Mouse (Mus musculus) heart, postnatal 0 days (tissue): Measurements from ENCODE around the gene Gm10220. TPM values are rescaled to one million over a fixed set of nuclear protein-coding genes. Genes with fewer than 3 reads are reported as not detected.
"Not testable (repeated sequence)": the region's sequence is repeated elsewhere in the genome, so short reads cannot be mapped to it uniquely, and the experiment has no call there.

Experiments
- ATAC-seq: fragments of 200-750 bp; cut with Nextera tagmentation; 2 replicates; pipeline ENCODE4 v1.8.0; 2017; ENCODE audit warnings: low read depth, moderate number of reproducible peaks, moderate library complexity; ENCODE audit not compliant: insufficient read depth
- DNase-seq: peaks from one replicate; pipeline ENCODE4 v3.0.0-alpha.2; 2016; ENCODE audit warnings: low spot score
- H3K27ac ChIP-seq: fragments of 300-500 bp; sonication (generic); 2 replicates; pipeline ENCODE4 v1.5.1; 2014; ENCODE audit warnings: low read depth, mild to moderate bottlenecking
- H3K27me3 ChIP-seq: fragments of 300-500 bp; sonication (generic); 2 replicates; pipeline ENCODE4 v1.6.1; 2014; ENCODE audit warnings: low read length, mixed read lengths; ENCODE audit not compliant: control insufficient read depth, insufficient read depth
- H3K36me3 ChIP-seq: fragments of 300-500 bp; sonication (generic); replicated peaks from 2 replicates; pipeline ENCODE4 v1.6.1; 2014; ENCODE audit warnings: low read length, mixed read lengths; ENCODE audit not compliant: control insufficient read depth, insufficient read depth
- H3K4me1 ChIP-seq: fragments of 300-500 bp; sonication (generic); 2 replicates; pipeline ENCODE4 v1.6.1; 2014; ENCODE audit warnings: antibody characterized with exemption; ENCODE audit not compliant: control insufficient read depth, insufficient read depth
- H3K4me2 ChIP-seq: fragments of 300-500 bp; sonication (generic); 2 replicates; pipeline ENCODE4 v1.6.1; 2014; ENCODE audit warnings: low read depth, mild to moderate bottlenecking, low read length, moderate library complexity
- H3K4me3 ChIP-seq: fragments of 300-500 bp; sonication (generic); 2 replicates; pipeline ENCODE4 v1.5.1; 2014; ENCODE audit warnings: low read depth, low read length
- H3K9ac ChIP-seq: fragments of 300-500 bp; sonication (generic); replicated peaks from 2 replicates; pipeline ENCODE4 v1.6.1; 2014; ENCODE audit warnings: low read depth, low read length, mixed read lengths
- H3K9me3 ChIP-seq: fragments of 300-500 bp; sonication (generic); replicated peaks from 2 replicates; pipeline ENCODE4 v1.6.1; 2016; ENCODE audit warnings: low read length; ENCODE audit not compliant: control insufficient read depth
- CTCF ChIP-seq: IDR thresholded peaks from 2 replicates; pipeline ENCODE4 v1.5.1; 2016; ENCODE audit warnings: antibody characterized with exemption, control low read depth, low read depth
- EP300 ChIP-seq: IDR thresholded peaks from 2 replicates; pipeline ENCODE4 v1.6.1; 2016; ENCODE audit warnings: antibody characterized with exemption, low read depth
- WGBS: fragments of 180-500 bp; shearing (Covaris S2); extraction: QIAGEN DNeasy Blood & Tissue Kit; methylation state at CpG from one replicate; pipeline ENCODE4 v1.1.7; 2014; 5-methylcytosine and 5-hydroxymethylcytosine counted together
- polyA plus RNA-seq: library from polyadenylated mRNA; unstranded; fragments of >200 nt; fragmentation: Nextera tagmentation; extraction: Ambion mirVana; gene quantifications from 2 replicates; pipeline ENCODE4 v1.2.1, GENCODE M21; 2015
- total RNA-seq: library from RNA; depleted of rRNA; stranded (reverse); fragments of >200 nt; gene quantifications from 2 replicates; pipeline ENCODE4 v1.2.3, GENCODE M21; 2014; ENCODE audit warnings: low replicate concordance; rRNA removed

The Gm10220 gene
- total and polyA plus RNA-seq, 2 experiments from 2014 or later = not detected

DNA sequence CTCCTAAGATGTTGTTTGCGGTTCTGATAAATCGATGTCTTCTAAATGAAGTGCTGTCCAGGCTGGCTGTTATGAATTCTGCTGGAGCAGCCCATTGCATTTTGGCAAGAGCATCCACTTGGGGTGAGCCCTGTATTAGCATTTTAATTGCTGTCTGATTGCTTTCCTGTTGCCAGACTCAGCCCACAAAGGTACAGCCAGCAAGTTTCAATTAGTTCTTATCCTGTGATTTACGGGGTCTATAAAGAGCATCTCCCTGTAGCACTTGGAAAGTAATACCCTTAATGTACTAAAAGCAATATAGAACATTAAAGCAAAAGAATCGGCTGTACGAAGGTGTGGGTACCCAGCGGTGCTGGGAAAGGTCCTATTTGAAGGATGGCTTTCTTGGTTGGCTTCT lies 21.7 kb upstream of the Gm10220 start:
- Histone ChIP-seq H3K4me1 (no peaks in the 10 kb centered on the region), H3K4me3 (no peak overlapping the region), H3K4me2 (no peak overlapping the region), H3K36me3 (no peaks in the 10 kb centered on the region), H3K9ac (no peak overlapping the region), H3K27ac (no peak overlapping the region), H3K9me3 (no peaks in the 10 kb centered on the region), H3K27me3 (no peaks in the 10 kb centered on the region)
- 82% methylated on average over 6 of the region's 6 CpGs for WGBS
- no peak for ATAC-seq
- TF ChIP-seq CTCF (no peak), EP300 (no peak)
- no peak for DNase-seq

DNA sequence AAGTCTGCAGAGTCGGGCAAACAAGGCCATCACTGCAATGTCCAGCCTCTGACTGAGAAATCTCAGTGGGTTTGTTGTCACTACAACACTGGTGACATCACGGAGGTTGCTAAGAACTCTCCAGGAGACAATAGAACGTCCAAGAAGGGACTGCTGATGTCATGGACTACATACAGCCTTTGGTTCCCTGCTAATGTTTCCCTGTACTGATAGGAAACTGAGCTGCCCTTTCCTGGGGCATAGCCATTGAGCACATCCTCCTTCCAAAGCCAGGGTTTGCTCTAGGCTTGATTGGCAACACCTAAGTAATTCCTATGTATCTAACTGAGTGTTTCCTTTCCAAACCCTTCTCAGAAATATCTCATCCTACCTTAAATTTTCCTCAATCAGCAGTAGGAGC lies 16.0 kb downstream of the Gm10220 start, which contains the start of gene 5031410I06Rik:
Gene 5031410I06Rik (minus strand): TSS at position 101 of the 400 bp plus-strand sequence.
- WGBS = no CpG with 5 or more reads among the region's 3 CpGs

DNA sequence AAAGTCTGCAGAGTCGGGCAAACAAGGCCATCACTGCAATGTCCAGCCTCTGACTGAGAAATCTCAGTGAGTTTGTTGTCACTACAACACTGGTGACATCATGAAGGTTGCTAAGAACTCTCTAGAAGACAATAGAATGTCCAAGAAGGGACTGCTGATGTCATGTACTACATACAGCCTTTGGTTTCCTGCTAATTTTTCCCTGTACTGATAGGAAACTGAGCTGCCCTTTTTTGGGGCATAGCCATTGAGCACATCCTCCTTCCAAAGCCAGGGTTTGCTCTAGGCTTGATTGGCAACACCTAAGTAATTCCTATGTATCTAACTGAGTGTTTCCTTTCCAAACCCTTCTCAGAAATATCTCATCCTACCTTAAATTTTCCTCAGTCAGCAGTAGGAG lies 32.0 kb downstream of the Gm10220 start, which contains the start of gene Gm10471:
Gene Gm10471 (minus strand): TSS at position 101 of the 400 bp plus-strand sequence.
- WGBS = 48% methylated on average over 1 of the region's 1 CpGs

More for the DNA sequence above, 16.0 kb downstream of the Gm10220 start, which contains the start of gene 5031410I06Rik:
- not testable (repeated sequence) for H3K9me3 ChIP-seq, H3K4me1 ChIP-seq, H3K9ac ChIP-seq, H3K36me3 ChIP-seq, H3K27me3 ChIP-seq, ATAC-seq, DNase-seq, H3K4me3 ChIP-seq, H3K27ac ChIP-seq, H3K4me2 ChIP-seq

DNA sequence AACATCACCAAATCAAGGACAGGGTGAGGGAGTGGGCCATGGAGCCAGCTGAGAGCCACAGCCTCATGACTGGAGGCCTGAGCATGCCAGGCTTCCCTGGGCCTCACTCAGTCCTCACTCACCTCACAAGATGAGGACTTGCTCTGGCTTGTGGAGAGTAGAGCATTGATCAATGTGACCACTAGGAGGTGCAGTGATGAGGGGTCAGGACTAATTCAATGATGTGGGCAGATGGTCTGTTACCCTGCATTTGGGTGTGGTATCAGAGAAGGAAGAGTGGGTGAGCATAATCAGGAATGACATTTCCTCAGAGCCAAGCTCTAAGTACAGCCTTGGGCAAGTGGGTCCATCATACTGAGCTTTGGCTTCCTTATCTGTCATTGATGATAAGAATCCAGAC lies 42.2 kb downstream of the Gm10220 start:
- not testable (repeated sequence) for H3K27me3 ChIP-seq, H3K9ac ChIP-seq, H3K9me3 ChIP-seq, H3K36me3 ChIP-seq, DNase-seq, H3K4me1 ChIP-seq, ATAC-seq, H3K4me2 ChIP-seq, H3K4me3 ChIP-seq, H3K27ac ChIP-seq

More for the DNA sequence above, 32.0 kb downstream of the Gm10220 start, which contains the start of gene Gm10471:
- not testable (repeated sequence) for H3K4me3 ChIP-seq, H3K27me3 ChIP-seq, H3K36me3 ChIP-seq, ATAC-seq, DNase-seq, H3K4me1 ChIP-seq, H3K9ac ChIP-seq, H3K9me3 ChIP-seq, H3K27ac ChIP-seq, H3K4me2 ChIP-seq

DNA sequence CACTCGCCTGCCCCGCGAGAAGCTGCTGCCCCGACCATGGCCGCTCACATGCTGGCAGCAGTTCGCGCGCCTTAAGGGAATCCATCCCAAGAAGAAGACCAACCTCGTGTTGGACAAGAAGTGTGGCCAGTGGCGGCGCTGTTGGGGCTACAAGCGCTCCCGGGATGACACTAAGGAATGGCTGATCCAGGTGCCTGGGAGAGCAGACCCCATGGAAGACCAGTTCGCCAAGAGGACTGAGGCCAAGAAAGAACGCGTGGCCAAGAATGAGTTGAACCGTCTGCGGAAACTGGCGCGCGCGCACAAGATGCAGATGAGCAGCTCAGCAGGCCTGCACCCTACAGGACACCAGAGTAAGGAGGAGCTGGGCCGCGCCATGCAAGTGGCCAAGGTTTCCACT lies 50.5 kb downstream of the Gm10220 start:
- Histone ChIP-seq H3K4me1 (no peaks in the 10 kb centered on the region), H3K9ac (no peak overlapping the region), H3K27me3 (no peaks in the 10 kb centered on the region), H3K4me2 (no peak overlapping the region), H3K36me3 (no peaks in the 10 kb centered on the region), H3K4me3 (no peak overlapping the region), H3K9me3 (no peaks in the 10 kb centered on the region), H3K27ac (no peak overlapping the region)
- TF ChIP-seq EP300 = no peak
- DNase-seq (no peak), ATAC-seq (no peak)
- WGBS = 83% methylated on average over 24 of the region's 24 CpGs

Other genes with a start within 250 kb of the Gm10220 start
- 0.42 TPM in 1 of 2 replicates, not detected in the other for gene Gm21663, start 179.0 kb downstream of the Gm10220 start, total RNA-seq
- gene Gm21663, start 179.0 kb downstream of the Gm10220 start, polyA plus RNA-seq = not detected in 2 replicates
- not detected in 2 replicates for gene Gm21671, start 167.0 kb downstream of the Gm10220 start, total RNA-seq
- not detected in 2 replicates for gene Gm21671, start 167.0 kb downstream of the Gm10220 start, polyA plus RNA-seq
- gene Gm21680, start 148.8 kb downstream of the Gm10220 start, total RNA-seq = not detected in 2 replicates
- gene Gm21680, start 148.8 kb downstream of the Gm10220 start, polyA plus RNA-seq = not detected in 2 replicates
- not detected in 2 replicates for gene Gm21698, start 132.8 kb downstream of the Gm10220 start, total RNA-seq
- 0.05 and 0.10 TPM in 2 replicates for gene Gm21698, start 132.8 kb downstream of the Gm10220 start, polyA plus RNA-seq
- not detected in 2 replicates for gene Gm1979, start 116.6 kb downstream of the Gm10220 start, total RNA-seq
- 0.05 TPM in 1 of 2 replicates, not detected in the other for gene Gm1979, start 116.6 kb downstream of the Gm10220 start, polyA plus RNA-seq
- not detected in 2 replicates for gene Gm5862, start 98.5 kb downstream of the Gm10220 start, total RNA-seq
- gene Gm5862, start 98.5 kb downstream of the Gm10220 start, polyA plus RNA-seq = not detected in 2 replicates
- not detected in 2 replicates for gene Speer4a, start 81.9 kb downstream of the Gm10220 start, total RNA-seq
- gene Speer4a, start 81.9 kb downstream of the Gm10220 start, polyA plus RNA-seq = 0.04 TPM in 1 of 2 replicates, not detected in the other
- gene Gm7347, start 62.8 kb downstream of the Gm10220 start, total RNA-seq = not detected in 2 replicates
- not detected in 2 replicates for gene Gm7347, start 62.8 kb downstream of the Gm10220 start, polyA plus RNA-seq
- gene Gm10471, start 32.1 kb downstream of the Gm10220 start, total RNA-seq = not detected in 2 replicates
- gene Gm10471, start 32.1 kb downstream of the Gm10220 start, polyA plus RNA-seq = not detected in 2 replicates
- not detected in 2 replicates for gene 5031410I06Rik, start 16.1 kb downstream of the Gm10220 start, total RNA-seq
- gene 5031410I06Rik, start 16.1 kb downstream of the Gm10220 start, polyA plus RNA-seq = 0.04 TPM in 1 of 2 replicates, not detected in the other
- not detected in 2 replicates for gene Gm7361, start 136.3 kb upstream of the Gm10220 start, total RNA-seq
- not detected in 2 replicates for gene Gm7361, start 136.3 kb upstream of the Gm10220 start, polyA plus RNA-seq